ENCODE assay signal across 28 mouse cellular contexts in the genomic region with DNA sequence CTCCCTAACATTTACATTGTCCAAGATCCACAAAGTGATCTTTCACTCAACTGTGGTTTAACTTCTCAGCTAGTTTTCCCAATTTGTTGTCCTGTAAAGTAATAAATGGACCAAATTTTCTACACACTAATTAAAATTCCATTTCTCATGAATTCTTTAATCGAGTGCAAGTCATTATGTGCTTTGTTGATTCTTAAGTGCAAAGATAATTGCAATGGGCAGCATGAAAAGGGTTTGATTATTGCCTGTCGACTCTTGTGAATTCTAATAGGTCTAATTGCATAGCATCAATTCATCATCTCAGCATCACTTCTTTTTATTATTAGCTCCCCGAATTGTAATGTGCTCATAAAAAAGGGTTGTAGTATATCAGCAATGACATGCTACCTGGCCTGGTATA.
"Had no signal": no experiment of that assay in that cellular context is flagged by ENCODE, and none has a peak within 500 bp of the region (broad histone marks: within the 10 kb centered on the region; RNA-seq: fewer than 3 reads in every experiment).

No protein-coding gene starts in this region.

- DNase-seq: gastrocnemius, adult 2 months; gastrocnemius, postnatal 10 days; gastrocnemius, postnatal 25 days; heart, adult 18-20 months; heart, postnatal 10 days; heart, postnatal 4 days; kidney, adult 11 months; kidney, adult 2 months; kidney, adult 9 months; kidney, postnatal 14 days; kidney, postnatal 36 days; layer of hippocampus, postnatal 36 days; left cerebral cortex, postnatal 4 days had no signal

- H3K36me3 ChIP-seq: heart, embryonic 10.5 days; heart, embryonic 12.5 days; hindbrain, embryonic 10.5 days; hindbrain, embryonic 12.5 days; intestine, embryonic 15.5 days; kidney, embryonic 15.5 days; limb, embryonic 13.5 days; limb, embryonic 15.5 days; liver, embryonic 12.5 days had no signal

- H3K9me3 ChIP-seq: heart, embryonic 10.5 days; heart, embryonic 12.5 days; hindbrain, embryonic 10.5 days; hindbrain, embryonic 12.5 days; intestine, embryonic 15.5 days; kidney, embryonic 15.5 days; limb, embryonic 13.5 days; limb, embryonic 15.5 days; liver, embryonic 12.5 days had no signal

- ATAC-seq: hindbrain, embryonic 16.5 days; inflammation-experienced regulatory T-cells, adult 6 months; intestine, embryonic 15.5 days; liver, embryonic 12.5 days had no signal

- H3K4me2 ChIP-seq: heart, embryonic 12.5 days; hindbrain, embryonic 12.5 days; hindbrain, embryonic 14.5 days; intestine, embryonic 15.5 days; kidney, embryonic 15.5 days; limb, embryonic 13.5 days; limb, embryonic 15.5 days; liver, embryonic 12.5 days had no signal

- H3K27ac ChIP-seq: gastrocnemius, adult 2 months; heart, embryonic 10.5 days; hindbrain, embryonic 10.5 days; hindbrain, embryonic 12.5 days; hindbrain, embryonic 14.5 days; intestine, embryonic 15.5 days; kidney, embryonic 15.5 days; kidney, postnatal 0 days; layer of hippocampus, adult 2 months; limb, embryonic 13.5 days; limb, embryonic 15.5 days; liver, embryonic 12.5 days; liver, embryonic 14.5 days had no signal

- H3K4me3 ChIP-seq: gastrocnemius, adult 2 months; heart, embryonic 10.5 days; heart, embryonic 12.5 days; hindbrain, embryonic 10.5 days; hindbrain, embryonic 12.5 days; intestine, embryonic 15.5 days; kidney, embryonic 15.5 days; layer of hippocampus, adult 2 months; limb, embryonic 13.5 days; limb, embryonic 15.5 days; liver, embryonic 12.5 days had no signal

- H3K27me3 ChIP-seq: heart, embryonic 12.5 days; hindbrain, embryonic 12.5 days; intestine, embryonic 15.5 days; kidney, embryonic 15.5 days; limb, embryonic 13.5 days; limb, embryonic 15.5 days; liver, embryonic 12.5 days had no signal

- H3K4me1 ChIP-seq: heart, embryonic 10.5 days; hindbrain, embryonic 10.5 days; hindbrain, embryonic 12.5 days; intestine, embryonic 15.5 days; kidney, embryonic 15.5 days; limb, embryonic 13.5 days; limb, embryonic 15.5 days; liver, embryonic 12.5 days had no signal

- H3K9ac ChIP-seq: heart, embryonic 12.5 days; hindbrain, embryonic 12.5 days; hindbrain, embryonic 14.5 days; intestine, embryonic 15.5 days; kidney, embryonic 15.5 days; limb, embryonic 13.5 days; limb, embryonic 15.5 days; liver, embryonic 12.5 days; liver, embryonic 14.5 days had no signal
